Mouse (Mus musculus): ENCODE measurements around the gene Nfe2l2. TPM values are rescaled to one million over a fixed set of nuclear protein-coding genes. Genes with fewer than 3 reads are reported as not detected.

Nfe2l2 gene
- polyA plus RNA-seq (2012; fragmentation: generic; extraction: Trizol): 48.4 TPM
- long read RNA-seq, experiment 1, transcript Nfe2l2-201 (5 exons, 2,475 nt): major isoform, 79 of 96 reads
- long read RNA-seq, experiment 1, partial matches to known transcripts: 12 of 96 reads
- long read RNA-seq, experiment 1, other reads (novel, unspliced or antisense): 5 of 96 reads
- long read RNA-seq, experiment 2, transcript Nfe2l2-201 (5 exons, 2,475 nt): major isoform, 347 of 365 reads
- long read RNA-seq, experiment 2, partial matches to known transcripts: 8 of 365 reads
- long read RNA-seq, experiment 2, other reads (novel, unspliced or antisense): 8 of 365 reads

- peaks cover 48% of the 10 kb centered on the region for H3K79me2 ChIP-seq (ENCODE audit: control insufficient read depth, insufficient read depth)
- H3K4me3 ChIP-seq (ENCODE audit: insufficient read depth, poor library complexity, severe bottlenecking): peak within 1 kb of the TSS; percentile 93
- H3K27me3 ChIP-seq (ENCODE audit: control insufficient read depth, insufficient read depth, insufficient read length): no peaks in the 10 kb centered on the region
- H3K79me3 ChIP-seq (ENCODE audit: low read depth): peaks cover 43% of the 10 kb centered on the region
- H3K36me3 ChIP-seq (ENCODE audit: control insufficient read depth, insufficient read depth): peaks cover 25% of the 10 kb centered on the region
- H3ac ChIP-seq (ENCODE audit: control insufficient read depth, insufficient read length, low read depth): peak within 1 kb of the TSS; percentile 97
- TF ChIP-seq MYOG (IDR thresholded peaks at IDR 0.05; ENCODE audit: control insufficient read depth, extremely low read depth, insufficient read length) (no peak), CEBPB (IDR thresholded peaks at IDR 0.05; ENCODE audit: low read depth) (no peak), MAX (IDR thresholded peaks at IDR 0.05) (no peak), MYOD1 (IDR thresholded peaks at IDR 0.05; ENCODE audit: control insufficient read depth, insufficient read length, low read depth) (no peak), USF1 (IDR thresholded peaks at IDR 0.05; ENCODE audit: low read depth) (no peak), FOSL1 (IDR thresholded peaks at IDR 0.05; ENCODE audit: insufficient read depth, low read length, poor library complexity, severe bottlenecking) (no peak), CTCF (IDR thresholded peaks at IDR 0.05; ENCODE audit: control insufficient read depth, insufficient read depth, insufficient read length) (no peak)
Observed at GRCm38 (mm10) chr2:75704234-75705161, at the start of gene Nfe2l2. TSS of gene Nfe2l2 (minus strand) at chr2:75704641.

DNA sequence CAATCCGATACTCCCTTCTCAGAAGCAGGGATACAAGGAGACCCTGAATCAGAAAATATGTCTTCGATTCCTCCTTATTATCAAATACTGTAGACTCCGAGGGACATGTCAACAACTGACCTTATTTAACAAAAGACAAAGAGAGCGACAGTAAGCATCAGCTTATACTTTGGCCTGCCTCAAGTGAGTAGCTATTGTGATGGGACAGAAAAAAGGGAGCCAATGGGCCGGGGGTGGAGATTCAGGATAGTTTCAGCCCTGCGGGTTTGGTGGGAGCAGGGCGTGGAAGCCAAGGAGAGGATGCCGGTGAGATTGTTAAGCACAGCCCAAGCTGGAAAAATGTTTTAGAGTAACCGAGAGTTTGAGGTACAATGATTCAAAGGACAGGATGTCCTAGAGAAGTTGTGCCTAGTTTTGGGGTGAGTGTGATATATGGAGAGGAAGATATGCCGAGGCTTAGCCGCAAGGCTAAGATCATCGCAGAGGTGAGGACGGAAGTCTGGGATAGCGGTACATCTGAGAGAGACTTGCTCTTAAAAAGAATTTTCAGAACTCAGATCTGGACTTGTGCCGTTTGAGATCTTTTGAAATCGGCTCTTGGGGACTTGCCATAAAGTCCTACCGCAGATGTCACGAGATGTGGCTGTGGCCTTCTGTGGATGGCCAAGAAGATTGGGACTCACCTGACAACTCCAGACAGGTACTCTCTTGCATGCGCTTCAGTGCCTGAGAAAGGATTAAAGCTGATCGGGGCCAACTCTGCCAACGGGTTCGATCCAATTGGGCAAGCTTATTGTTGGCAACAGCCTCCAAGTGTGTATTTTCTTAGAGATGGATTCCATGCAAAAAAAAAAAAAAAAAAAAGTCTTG is 48.1 kb upstream of the Nfe2l2 start:
- Histone ChIP-seq H3K27me3 (ENCODE audit: control insufficient read depth, insufficient read depth, insufficient read length) (no peaks in the 10 kb centered on the region), H3K36me3 (ENCODE audit: control insufficient read depth, insufficient read depth) (no peaks in the 10 kb centered on the region), H3K4me3 (ENCODE audit: insufficient read depth, poor library complexity, severe bottlenecking) (no peak overlapping the region), H3ac (ENCODE audit: control insufficient read depth, insufficient read length, low read depth) (no peak overlapping the region), H3K79me2 (ENCODE audit: control insufficient read depth, insufficient read depth) (no peaks in the 10 kb centered on the region), H3K79me3 (ENCODE audit: low read depth) (no peaks in the 10 kb centered on the region)
- TF ChIP-seq CEBPB (IDR thresholded peaks at IDR 0.05; ENCODE audit: low read depth) (no peak), FOSL1 (IDR thresholded peaks at IDR 0.05; ENCODE audit: insufficient read depth, low read length, poor library complexity, severe bottlenecking) (no peak), MYOG (IDR thresholded peaks at IDR 0.05; ENCODE audit: control insufficient read depth, extremely low read depth, insufficient read length) (no peak), MAX (IDR thresholded peaks at IDR 0.05) (no peak), CTCF (IDR thresholded peaks at IDR 0.05; ENCODE audit: control insufficient read depth, insufficient read depth, insufficient read length) (no peak), MYOD1 (IDR thresholded peaks at IDR 0.05; ENCODE audit: control insufficient read depth, insufficient read length, low read depth) (no peak), USF1 (IDR thresholded peaks at IDR 0.05; ENCODE audit: low read depth) (no peak)

GRCm38 (mm10) chr2:75751896-75752295 is 47.5 kb upstream of the Nfe2l2 start:
- no peaks in the 10 kb centered on the region for H3K36me3 ChIP-seq (ENCODE audit: control insufficient read depth, insufficient read depth)
- TF ChIP-seq MYOG (IDR thresholded peaks at IDR 0.05; ENCODE audit: control insufficient read depth, extremely low read depth, insufficient read length): no peak
- no peak for TF ChIP-seq FOSL1 (IDR thresholded peaks at IDR 0.05; ENCODE audit: insufficient read depth, low read length, poor library complexity, severe bottlenecking)
- TF ChIP-seq CTCF (IDR thresholded peaks at IDR 0.05; ENCODE audit: control insufficient read depth, insufficient read depth, insufficient read length): no peak
- TF ChIP-seq MYOD1 (IDR thresholded peaks at IDR 0.05; ENCODE audit: control insufficient read depth, insufficient read length, low read depth): no peak
- TF ChIP-seq CEBPB (IDR thresholded peaks at IDR 0.05; ENCODE audit: low read depth): no peak
- no peak for TF ChIP-seq MAX (IDR thresholded peaks at IDR 0.05)
- TF ChIP-seq USF1 (IDR thresholded peaks at IDR 0.05; ENCODE audit: low read depth): no peak
- H3ac ChIP-seq (ENCODE audit: control insufficient read depth, insufficient read length, low read depth): no peak overlapping the region
- no peaks in the 10 kb centered on the region for H3K79me2 ChIP-seq (ENCODE audit: control insufficient read depth, insufficient read depth)
- no peaks in the 10 kb centered on the region for H3K27me3 ChIP-seq (ENCODE audit: control insufficient read depth, insufficient read depth, insufficient read length)
- H3K79me3 ChIP-seq (ENCODE audit: low read depth): no peaks in the 10 kb centered on the region
- no peak overlapping the region for H3K4me3 ChIP-seq (ENCODE audit: insufficient read depth, poor library complexity, severe bottlenecking)

- Histone ChIP-seq H3K27me3 (ENCODE audit: control insufficient read depth, insufficient read depth, insufficient read length) (no peaks in the 10 kb centered on the region), H3K79me2 (ENCODE audit: control insufficient read depth, insufficient read depth) (no peaks in the 10 kb centered on the region), H3ac (ENCODE audit: control insufficient read depth, insufficient read length, low read depth) (no peak overlapping the region), H3K36me3 (ENCODE audit: control insufficient read depth, insufficient read depth) (no peaks in the 10 kb centered on the region), H3K79me3 (ENCODE audit: low read depth) (no peaks in the 10 kb centered on the region), H3K4me3 (ENCODE audit: insufficient read depth, poor library complexity, severe bottlenecking) (no peak overlapping the region)
- TF ChIP-seq CEBPB (IDR thresholded peaks at IDR 0.05; ENCODE audit: low read depth) (no peak), USF1 (IDR thresholded peaks at IDR 0.05; ENCODE audit: low read depth) (no peak), MYOD1 (IDR thresholded peaks at IDR 0.05; ENCODE audit: control insufficient read depth, insufficient read length, low read depth) (no peak), MYOG (IDR thresholded peaks at IDR 0.05; ENCODE audit: control insufficient read depth, extremely low read depth, insufficient read length) (no peak), FOSL1 (IDR thresholded peaks at IDR 0.05; ENCODE audit: insufficient read depth, low read length, poor library complexity, severe bottlenecking) (no peak), MAX (IDR thresholded peaks at IDR 0.05) (no peak), CTCF (IDR thresholded peaks at IDR 0.05; ENCODE audit: control insufficient read depth, insufficient read depth, insufficient read length) (no peak)
Observed at GRCm38 (mm10) chr2:75750869-75751268, 46.4 kb upstream of the Nfe2l2 start.
